Mouse (Mus musculus) kidney, embryonic 14.5 days (tissue): ENCODE results near the gene Ncf2. TPM values are rescaled to one million over a fixed set of nuclear protein-coding genes. Genes with fewer than 3 reads are reported as not detected.
"Not testable (repeated sequence)": the region's sequence is repeated elsewhere in the genome, so short reads cannot be mapped to it uniquely, and the experiment has no call there.

Experiments used
- ATAC-seq: fragments of 200-750 bp; cut with Nextera tagmentation; 2 replicates; pipeline ENCODE4 v1.8.0; 2017; ENCODE audit warnings: moderate number of reproducible peaks, mild to moderate bottlenecking, moderate TSS enrichment, moderate library complexity; ENCODE audit not compliant: low FRiP score, low TSS enrichment
- H3K27ac ChIP-seq: fragments of 300-500 bp; sonication (generic); 2 replicates; pipeline ENCODE4 v1.5.1; 2014; ENCODE audit warnings: low read depth, mild to moderate bottlenecking, low read length, moderate library complexity, mixed read lengths
- H3K27me3 ChIP-seq: fragments of 300-500 bp; sonication (generic); 2 replicates; pipeline ENCODE4 v1.6.1; 2014; ENCODE audit warnings: mild to moderate bottlenecking, low read length; ENCODE audit not compliant: control insufficient read depth, insufficient read depth
- H3K36me3 ChIP-seq: fragments of 300-500 bp; sonication (generic); 2 replicates; pipeline ENCODE4 v1.6.1; 2014; ENCODE audit warnings: low read length, mixed read lengths; ENCODE audit not compliant: control insufficient read depth, insufficient read depth
- H3K4me1 ChIP-seq: fragments of 300-500 bp; sonication (generic); 2 replicates; pipeline ENCODE4 v1.6.1; 2014; ENCODE audit warnings: low read length, mixed read lengths; ENCODE audit not compliant: control insufficient read depth, insufficient read depth
- H3K4me2 ChIP-seq: fragments of 300-500 bp; sonication (generic); replicated peaks from 2 replicates; pipeline ENCODE4 v1.6.1; 2014; ENCODE audit warnings: low read depth, mild to moderate bottlenecking, low read length
- H3K4me3 ChIP-seq: fragments of 300-500 bp; sonication (generic); 2 replicates; pipeline ENCODE4 v1.5.1; 2014; ENCODE audit warnings: mild to moderate bottlenecking, low read length
- H3K9ac ChIP-seq: fragments of 300-500 bp; sonication (generic); 2 replicates; pipeline ENCODE4 v1.6.1; 2014; ENCODE audit warnings: low read depth, mild to moderate bottlenecking, low read length, moderate library complexity
- H3K9me3 ChIP-seq: fragments of 300-500 bp; sonication (generic); 2 replicates; pipeline ENCODE4 v1.6.1; 2016; ENCODE audit warnings: low read length; ENCODE audit not compliant: control insufficient read depth
- WGBS: fragments of 180-500 bp; shearing (Covaris S2); extraction: QIAGEN DNeasy Blood & Tissue Kit; methylation state at CpG from one replicate; pipeline ENCODE4 v1.1.7; 2014; 5-methylcytosine and 5-hydroxymethylcytosine counted together
- polyA plus RNA-seq: library from polyadenylated mRNA; unstranded; fragments of >200 nt; fragmentation: Nextera tagmentation; extraction: Ambion mirVana; gene quantifications from 2 replicates; pipeline ENCODE4 v1.2.1, GENCODE M21; 2014

Ncf2 gene
- 5.6 and 7.1 TPM in 2 replicates for polyA plus RNA-seq

DNA sequence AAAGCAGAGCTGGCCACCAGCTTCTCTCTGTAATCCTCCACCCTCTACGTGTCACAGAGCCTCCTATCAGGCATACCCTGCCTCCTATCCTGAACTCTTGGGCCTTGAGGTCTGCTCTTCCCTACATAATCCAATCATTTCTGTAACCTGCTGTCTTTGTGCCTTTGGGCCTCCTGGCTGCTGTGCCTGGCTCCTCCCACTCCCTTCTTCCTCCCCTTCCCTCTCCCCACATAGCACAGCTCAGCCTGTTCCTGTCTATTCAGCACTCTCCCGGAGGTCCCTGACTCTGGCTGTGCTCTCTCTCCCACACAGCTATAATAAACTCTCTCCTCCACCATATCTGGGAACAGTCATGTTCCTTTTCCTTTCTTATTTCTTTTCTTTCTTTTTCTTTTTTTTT, at the start of gene Ncf2:
Gene Ncf2, plus strand, starts transcription at position 298 of the 400 bp plus-strand sequence.
- Histone ChIP-seq H3K27ac (peak within 1 kb of the TSS; percentile 57), H3K9me3 (no peaks in the 10 kb centered on the region), H3K36me3 (no peaks in the 10 kb centered on the region), H3K27me3 (no peaks in the 10 kb centered on the region), H3K4me1 (peaks cover 11% of the 10 kb centered on the region; the same call in 1 of the 2 replicates), H3K4me3 (no peak within 1 kb of the TSS), H3K9ac (no peak within 1 kb of the TSS), H3K4me2 (no peak within 1 kb of the TSS)
- WGBS: 7% methylated on average over 2 of the region's 2 CpGs
- ATAC-seq: peak; percentile 92

DNA sequence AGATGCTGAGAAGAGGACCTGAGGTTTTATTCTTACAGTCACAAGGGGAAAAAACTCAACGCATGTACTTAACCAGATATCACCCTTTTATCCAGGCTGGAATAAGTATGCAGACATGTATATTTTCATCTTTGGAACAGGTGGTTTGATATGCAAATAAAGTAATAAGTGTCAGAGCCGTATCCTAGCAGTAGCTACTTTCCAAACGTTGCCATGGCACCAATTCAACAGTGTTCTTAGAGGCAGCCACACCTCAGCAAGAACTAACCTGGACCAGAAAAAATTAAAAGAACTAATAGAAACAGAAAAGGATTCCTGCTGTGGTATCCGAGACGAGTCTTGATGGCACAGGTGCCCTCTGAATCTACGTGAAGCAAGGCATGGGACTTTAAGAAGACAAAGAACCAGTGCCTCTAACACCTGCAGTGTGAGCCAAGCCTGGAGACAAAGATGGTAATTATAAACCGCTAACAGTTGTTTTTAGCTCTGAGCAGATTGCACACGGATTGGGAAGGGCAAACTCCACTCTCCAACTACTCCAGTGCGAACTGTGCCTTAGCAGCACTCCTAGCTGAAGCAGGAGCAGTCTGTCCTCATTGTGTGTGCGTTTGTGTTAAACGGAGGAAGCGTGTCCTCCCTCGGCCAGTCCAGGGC, 49.6 kb upstream of the Ncf2 start, which contains the start of gene Apobec4:
Gene Apobec4, plus strand, starts transcription at position 240 of the 654 bp plus-strand sequence.
- no peak for ATAC-seq
- WGBS: 72% methylated on average over 13 of the region's 13 CpGs
- Histone ChIP-seq H3K27ac (no peak within 1 kb of the TSS), H3K27me3 (no peaks in the 10 kb centered on the region), H3K36me3 (no peaks in the 10 kb centered on the region), H3K4me3 (no peak within 1 kb of the TSS), H3K4me2 (no peak within 1 kb of the TSS), H3K9me3 (no peaks in the 10 kb centered on the region), H3K9ac (no peak within 1 kb of the TSS), H3K4me1 (0 out of 2 replicates have a peak, but pooled peaks cover under 1% of the 10 kb centered on the region)

DNA sequence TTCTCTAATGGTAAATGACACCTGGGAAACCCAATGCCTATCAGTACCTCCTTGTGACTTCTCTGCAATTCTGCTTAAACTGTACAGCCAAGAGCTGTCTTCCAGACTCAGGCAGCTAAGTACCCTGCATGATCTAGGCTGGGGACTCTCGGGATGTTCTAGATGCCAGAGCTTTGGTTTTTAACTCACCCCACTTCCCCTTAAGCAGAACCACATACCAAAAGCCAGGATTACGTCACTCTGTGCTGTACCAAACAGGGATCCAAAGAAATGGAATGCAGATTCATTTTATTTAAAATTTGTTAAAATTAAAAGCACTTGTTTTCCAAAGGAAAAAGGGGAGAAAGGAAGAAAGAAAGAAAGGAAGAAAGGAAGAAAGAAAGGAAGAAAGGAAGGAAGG, 38.2 kb upstream of the Ncf2 start:
- 87% methylated on average over 2 of the region's 2 CpGs for WGBS
- Histone ChIP-seq H3K4me2 (no peak overlapping the region), H3K27me3 (peaks cover 3% of the 10 kb centered on the region; the same call in 1 of the 2 replicates), H3K4me3 (no peak overlapping the region), H3K27ac (no peak overlapping the region), H3K4me1 (no peaks in the 10 kb centered on the region), H3K9me3 (no peaks in the 10 kb centered on the region), H3K9ac (no peak overlapping the region), H3K36me3 (no peaks in the 10 kb centered on the region)
- ATAC-seq: no peak

DNA sequence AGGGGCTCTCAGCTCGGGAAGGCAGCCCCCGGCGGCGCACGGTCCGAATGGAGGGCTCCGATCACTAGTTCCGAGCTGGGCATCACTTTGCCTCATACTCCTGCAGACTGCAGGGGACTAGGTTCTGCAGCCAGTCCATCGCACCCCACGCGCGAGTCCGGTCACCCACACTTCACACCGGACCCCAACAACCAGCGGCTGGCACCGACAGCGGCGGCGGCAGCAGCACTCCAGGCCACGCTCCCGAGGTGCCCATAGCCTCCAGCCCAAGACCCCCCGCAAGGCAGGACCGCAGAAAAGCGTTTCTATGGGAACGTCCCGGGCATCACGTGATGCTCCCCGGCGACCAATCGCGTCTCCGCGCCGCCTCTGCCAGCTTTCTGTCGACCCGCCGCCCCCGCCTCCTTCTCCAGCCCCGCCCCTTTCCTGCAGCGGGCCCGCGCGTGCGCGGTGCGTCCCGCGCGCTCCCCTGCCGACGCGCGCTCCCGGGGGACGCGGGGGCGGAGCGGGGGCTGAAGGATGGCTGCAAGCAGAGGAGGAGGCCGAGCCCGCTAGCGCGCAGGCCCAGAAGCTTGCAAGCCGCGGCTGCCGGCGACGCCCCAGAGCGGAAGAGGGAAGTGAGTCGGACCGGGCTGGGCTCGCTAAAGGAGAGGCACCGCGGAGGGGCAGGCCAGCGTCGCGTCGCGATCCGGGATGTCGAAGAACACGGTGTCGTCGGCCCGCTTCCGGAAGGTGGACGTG, 33.8 kb upstream of the Ncf2 start, which contains the start of the genes Rgl1 and Arpc5:
Gene Rgl1, minus strand, starts transcription at position 320 of the 741 bp plus-strand sequence.
Gene Arpc5, plus strand, starts transcription at position 511 of the 741 bp plus-strand sequence.
- peak; percentile 97 for ATAC-seq
- no peaks in the 10 kb centered on the region for H3K4me1 ChIP-seq

DNA sequence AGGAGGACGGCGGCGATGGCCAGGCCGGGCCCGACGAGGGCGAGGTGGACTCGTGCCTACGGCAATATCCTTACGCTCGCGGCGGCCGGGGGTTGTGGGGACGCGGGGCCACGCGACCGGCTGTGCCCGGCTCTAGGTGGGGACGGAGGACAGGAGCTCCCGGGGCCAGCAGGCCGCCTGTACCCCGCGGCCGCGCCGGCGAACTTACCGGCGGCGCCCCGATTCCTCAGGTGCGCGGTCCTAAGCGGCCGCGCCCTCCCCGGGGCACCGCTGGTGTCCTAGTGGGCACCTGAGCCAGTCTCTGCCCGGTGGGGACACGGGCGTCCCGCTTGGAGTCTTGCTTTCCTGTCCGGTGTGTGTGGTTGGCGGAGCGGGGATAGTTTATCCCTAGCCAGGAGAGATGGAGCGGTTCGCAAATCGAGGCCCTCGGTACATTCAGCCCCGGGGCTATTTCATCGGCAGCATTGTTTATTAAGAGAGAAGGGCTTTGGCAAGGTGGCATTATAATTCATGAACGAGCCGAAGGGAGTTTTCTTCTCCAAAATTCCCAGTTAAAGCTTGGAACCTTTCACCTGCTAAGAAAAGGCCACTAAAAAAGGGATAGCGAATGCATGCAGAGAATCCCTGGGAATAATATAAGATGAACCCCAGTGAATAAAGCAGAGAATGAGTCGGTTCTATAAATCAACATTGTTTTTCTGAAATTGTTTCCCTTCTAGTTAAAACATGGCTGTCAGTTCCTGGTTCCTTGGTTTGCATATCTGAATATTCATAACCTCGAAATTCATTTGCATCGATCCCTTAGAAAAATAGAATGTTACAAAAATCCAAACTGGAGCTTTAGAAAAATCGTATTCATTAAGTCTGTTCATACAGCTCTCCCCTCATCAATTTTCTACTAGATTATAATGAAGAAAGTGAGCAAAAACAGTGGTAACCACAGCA, 32.9 kb upstream of the Ncf2 start:
- peak overlapping the region; percentile 71 for H3K4me3 ChIP-seq
- H3K4me2 ChIP-seq: peak overlapping the region; percentile 56
- peak overlapping the region; percentile 84 for H3K9ac ChIP-seq
- H3K4me1 ChIP-seq: no peaks in the 10 kb centered on the region
- H3K9me3 ChIP-seq: no peaks in the 10 kb centered on the region
- ATAC-seq: peak; percentile 73
- WGBS: under 1% methylated on average over 54 of the region's 60 CpGs
- peak overlapping the region; percentile 59 for H3K27ac ChIP-seq
- peaks cover 3% of the 10 kb centered on the region; the same call in 1 of the 2 replicates for H3K27me3 ChIP-seq
- H3K36me3 ChIP-seq: peaks cover 23% of the 10 kb centered on the region

More for the DNA sequence above, 33.8 kb upstream of the Ncf2 start, which contains the start of the genes Rgl1 and Arpc5:
- peak within 1 kb of the TSS; percentile 71 for H3K4me3 ChIP-seq
- H3K9me3 ChIP-seq: no peaks in the 10 kb centered on the region
- peaks cover 3% of the 10 kb centered on the region; the same call in 1 of the 2 replicates for H3K27me3 ChIP-seq
- H3K27ac ChIP-seq: peak within 1 kb of the TSS; percentile 59
- peak within 1 kb of the TSS; percentile 84 for H3K9ac ChIP-seq
- under 1% methylated on average over 79 of the region's 86 CpGs for WGBS
- peak within 1 kb of the TSS; percentile 92 for H3K4me2 ChIP-seq
- H3K36me3 ChIP-seq: peaks cover 16% of the 10 kb centered on the region

DNA sequence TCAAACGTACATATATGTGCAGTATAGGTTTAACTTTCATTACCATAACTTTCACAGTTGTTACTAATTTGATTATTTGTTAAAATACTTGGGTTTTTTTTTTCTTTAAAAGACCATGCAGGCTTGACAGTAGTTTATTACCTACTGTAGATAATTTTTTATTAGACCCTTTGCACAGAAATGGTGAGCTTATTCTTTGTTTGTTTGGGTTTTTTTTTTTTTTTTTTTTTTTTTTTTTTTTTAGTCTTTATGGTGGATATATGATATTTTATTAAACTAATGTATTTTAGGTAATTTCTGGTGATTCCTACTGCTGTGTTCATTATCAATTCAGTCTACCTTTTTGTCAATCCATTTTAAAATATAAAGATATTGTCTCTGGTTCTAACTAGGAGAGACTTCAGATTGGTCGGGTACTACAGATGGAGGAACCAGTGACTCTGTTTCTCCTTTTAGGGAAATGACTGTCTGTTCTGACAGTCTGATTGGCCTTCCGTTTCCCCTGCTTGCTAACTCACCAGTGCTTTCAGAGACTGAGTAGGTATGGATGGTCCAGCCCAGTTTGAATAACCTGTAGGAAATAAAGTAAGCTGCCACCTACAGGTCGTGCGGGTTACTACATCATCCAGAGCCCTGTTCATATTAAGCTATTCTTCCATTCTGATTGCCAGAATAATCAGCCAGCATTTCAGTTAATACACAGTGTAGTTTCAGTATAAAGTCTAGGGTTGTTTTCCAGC, 32.1 kb upstream of the Ncf2 start:
- H3K4me3 ChIP-seq: peak overlapping the region; percentile 71
- peaks cover 3% of the 10 kb centered on the region; the same call in 1 of the 2 replicates for H3K27me3 ChIP-seq
- H3K4me2 ChIP-seq: peak overlapping the region; percentile 56
- WGBS: 9% methylated on average over 5 of the region's 5 CpGs
- H3K9ac ChIP-seq: no peak overlapping the region
- no peak for ATAC-seq
- no peaks in the 10 kb centered on the region for H3K9me3 ChIP-seq
- no peak overlapping the region for H3K27ac ChIP-seq
- H3K36me3 ChIP-seq: peaks cover 31% of the 10 kb centered on the region
- no peaks in the 10 kb centered on the region for H3K4me1 ChIP-seq

DNA sequence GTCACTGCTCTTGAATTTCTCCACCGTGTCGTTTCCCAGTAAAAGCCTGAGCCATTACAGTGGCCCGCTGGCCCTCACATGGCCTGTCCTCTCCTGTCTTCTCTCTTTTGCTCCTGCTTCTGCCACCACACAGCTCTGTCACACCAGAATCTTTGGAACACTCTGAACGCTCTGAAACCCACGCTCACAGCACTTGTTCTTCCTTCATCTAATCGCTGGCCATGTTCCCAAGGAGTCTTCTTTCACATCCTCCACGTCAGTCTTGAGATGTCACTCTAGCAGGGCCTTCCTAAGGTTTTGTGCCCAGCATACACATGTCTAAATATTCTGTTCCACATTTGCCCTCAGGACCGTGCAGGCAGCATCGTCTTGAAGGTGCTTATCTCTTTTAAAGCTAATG, 29.0 kb upstream of the Ncf2 start:
- Histone ChIP-seq H3K4me1 (no peaks in the 10 kb centered on the region), H3K4me3 (no peak overlapping the region), H3K4me2 (no peak overlapping the region), H3K9ac (no peak overlapping the region), H3K27me3 (no peaks in the 10 kb centered on the region), H3K36me3 (peaks cover 55% of the 10 kb centered on the region), H3K27ac (no peak overlapping the region), H3K9me3 (no peaks in the 10 kb centered on the region)
- WGBS: 93% methylated on average over 9 of the region's 9 CpGs
- no peak for ATAC-seq

DNA sequence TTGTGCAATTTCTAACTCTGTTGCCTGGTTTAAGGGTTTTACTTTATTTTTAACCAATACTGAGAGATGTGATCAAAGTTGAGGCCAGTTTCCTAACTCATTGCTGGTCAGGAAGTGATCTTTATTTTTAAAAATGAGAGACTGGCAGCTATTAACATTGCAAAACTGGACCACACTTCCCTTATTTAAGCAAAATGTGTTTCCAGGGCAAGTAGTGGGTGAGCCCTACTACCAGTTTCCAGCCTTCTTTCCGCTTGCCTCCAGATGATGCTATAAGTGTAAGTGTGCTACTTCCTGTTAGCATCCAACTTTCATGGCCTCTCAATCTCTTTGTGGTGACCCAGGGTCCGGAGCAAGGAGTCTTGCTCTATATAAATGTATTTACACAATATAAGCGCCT, 25.4 kb upstream of the Ncf2 start:
- H3K9me3 ChIP-seq, H3K27ac ChIP-seq, ATAC-seq, H3K27me3 ChIP-seq, H3K4me3 ChIP-seq, H3K4me2 ChIP-seq, H3K9ac ChIP-seq, H3K4me1 ChIP-seq: not testable (repeated sequence)
- WGBS: 92% methylated on average over 3 of the region's 3 CpGs
- peaks cover 51% of the 10 kb centered on the region for H3K36me3 ChIP-seq
